Mouse (Mus musculus) C2C12 (cell line): ENCODE results near the gene Susd6.

Source experiments
- CEBPB ChIP-seq: IDR thresholded peaks from one replicate; pipeline ENCODE4 v1.6.1; 2011; ENCODE audit warnings: low read depth, mild to moderate bottlenecking, control low read depth, moderate library complexity
- CTCF ChIP-seq: IDR thresholded peaks from one replicate; pipeline ENCODE4 v1.5.1; 2011; ENCODE audit not compliant: control insufficient read depth, insufficient read depth, insufficient read length
- MAX ChIP-seq: IDR thresholded peaks from one replicate; pipeline ENCODE4 v1.6.1; 2011; ENCODE audit warnings: mild to moderate bottlenecking, control low read depth
- MYOG ChIP-seq: IDR thresholded peaks from one replicate; pipeline ENCODE4 v1.6.1; 2011; ENCODE audit not compliant: control insufficient read depth, insufficient read length; ENCODE audit errors: extremely low read depth
- USF1 ChIP-seq: IDR thresholded peaks from one replicate; pipeline ENCODE4 v1.6.1; 2011; ENCODE audit warnings: low read depth, mild to moderate bottlenecking, control low read depth, moderate library complexity

- TF ChIP-seq MYOG (no peak), CTCF (no peak), MAX (no peak), USF1 (no peak), CEBPB (no peak)
These were observed 38.8 kb upstream of the Susd6 start for GRCm38 (mm10) chr12:80751556-80751955.
